Mouse (Mus musculus) cerebellum, adult 2 months (tissue): ENCODE measurements around the gene Dnajc28.

Experiments
- CTCF ChIP-seq: fragments of 200-500 bp; IDR thresholded peaks from 2 replicates; pipeline ENCODE4 v1.5.1; 2011; ENCODE audit warnings: low read depth, mild to moderate bottlenecking, control low read depth, low read length, moderate library complexity, borderline replicate concordance; ENCODE audit not compliant: insufficient read depth
- POLR2A ChIP-seq: fragments of 200-500 bp; IDR thresholded peaks from 2 replicates; pipeline ENCODE4 v1.6.1; 2011; ENCODE audit warnings: low read length, control low read depth, borderline replicate concordance; ENCODE audit not compliant: insufficient read depth

DNA sequence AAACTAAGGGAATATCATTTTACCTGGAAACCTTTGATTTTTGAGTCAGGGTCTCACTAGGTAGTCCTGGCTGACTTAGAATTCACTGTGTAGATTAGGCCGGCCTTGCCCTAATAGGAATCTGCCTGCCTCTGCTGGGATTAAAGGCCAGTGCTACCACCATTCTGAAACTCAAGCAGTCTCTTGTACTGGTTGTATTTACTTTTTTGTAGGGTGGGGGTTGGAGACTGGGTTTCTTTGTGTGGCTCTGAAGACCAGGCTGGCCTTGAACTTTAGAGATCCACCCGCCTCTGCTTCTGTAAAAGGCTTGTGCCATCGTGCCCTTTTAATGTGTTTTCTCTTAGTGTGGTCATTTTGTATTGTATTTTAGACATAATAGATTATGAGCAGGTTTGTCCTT is 30.4 kb upstream of the Dnajc28 start:
- TF ChIP-seq POLR2A = no peak
- no peak for TF ChIP-seq CTCF
